Mouse (Mus musculus) retina, postnatal 1 day (tissue): ENCODE measurements at regions not wholly inside any gene's neighbourhood (a gene's known extent, or its start where the extent isn't known, plus 50 kb on each side); places are given as distances from the start of the nearest gene placed in this dataset.

Source experiments
- DNase-seq: peaks from one replicate; pipeline ENCODE4 v3.0.0-alpha.2; 2012

GRCm38 (mm10) chr2:169028531-169029114 is 73.2 kb upstream of the Zfp64 start:
- no peak for DNase-seq

- no peak for DNase-seq
Observed at GRCm38 (mm10) chr2:169019037-169019436, 63.6 kb upstream of the Zfp64 start.

- no peak for DNase-seq
Observed at GRCm38 (mm10) chr2:169010271-169010670, 54.9 kb upstream of the Zfp64 start.

- DNase-seq, result no peak
Observed at GRCm38 (mm10) chr2:169008756-169009155, 53.4 kb upstream of the Zfp64 start.

GRCm38 (mm10) chr2:169008333-169008732 is 52.9 kb upstream of the Zfp64 start:
- DNase-seq, result no peak

GRCm38 (mm10) chr2:169006549-169006948 is 51.2 kb upstream of the Zfp64 start:
- DNase-seq, result no peak

GRCm38 (mm10) chr2:169005810-169006209 is 50.4 kb upstream of the Zfp64 start:
- no peak for DNase-seq
